In the genomic region with DNA sequence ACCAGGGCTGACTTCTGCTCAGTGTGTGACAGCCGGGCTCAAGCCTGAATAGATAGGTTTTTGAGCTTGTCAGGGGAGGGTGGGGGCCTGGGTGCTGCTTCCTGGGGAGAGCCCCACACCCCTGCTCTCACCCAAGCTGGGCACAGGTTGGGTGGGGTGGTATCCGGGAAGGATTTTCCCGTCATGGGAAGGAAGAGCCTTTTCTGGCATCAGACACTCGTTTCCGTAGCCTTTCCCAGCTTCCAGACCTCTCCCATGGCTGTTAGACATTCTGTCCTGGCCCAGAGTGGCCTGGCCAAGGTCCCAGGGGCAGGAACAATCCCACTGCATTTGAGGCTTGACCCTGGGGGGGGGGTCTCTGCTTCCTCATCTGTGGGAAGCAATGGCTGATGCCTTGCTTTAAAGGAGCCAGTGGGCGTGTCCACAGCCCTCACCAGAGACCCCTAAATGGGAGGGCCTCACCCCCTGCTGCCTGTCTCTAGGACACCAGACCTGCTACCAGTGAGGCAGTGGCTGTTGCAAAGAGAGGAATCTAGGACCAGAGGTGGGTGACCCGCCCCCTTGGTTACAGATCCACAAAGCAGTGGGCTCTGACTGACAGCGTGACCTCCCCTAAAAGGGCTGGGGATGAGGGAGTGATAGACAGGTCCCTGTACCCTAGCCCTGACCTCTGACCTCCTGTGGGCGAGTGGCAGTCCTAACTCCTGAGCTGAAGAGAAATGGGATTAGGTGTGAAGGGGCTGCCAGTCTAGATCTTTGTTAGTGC, we compare ENCODE assay signal across 10 mouse cellular contexts. TPM values are rescaled to one million over a fixed set of nuclear protein-coding genes. Genes with fewer than 3 reads are reported as not detected.
DNase-seq lines count a peak whose midpoint lies in the region; ATAC-seq and TF ChIP-seq lines count a peak whose summit lies in the region.
"Had no signal": no experiment of that assay in that cellular context is flagged by ENCODE, and none has a peak within 500 bp of the region (broad histone marks: within the 10 kb centered on the region; RNA-seq: fewer than 3 reads in every experiment).

No protein-coding gene starts in this region.

- no peak for TF ChIP-seq CTCF in lung, adult 2 months (IDR thresholded peaks at IDR 0.05; ENCODE audit: insufficient read depth, low read length)
- no peak for TF ChIP-seq CTCF in heart, postnatal 0 days (IDR thresholded peaks at IDR 0.05; ENCODE audit: low read depth)

- H3K4me1 ChIP-seq in lung, adult 2 months (ENCODE audit: control insufficient read depth, insufficient read depth, low read length), result peaks cover 45% of the 10 kb centered on the region
- peaks cover 29% of the 10 kb centered on the region for H3K4me1 ChIP-seq in heart, postnatal 0 days (ENCODE audit: control insufficient read depth, insufficient read depth)
- H3K4me1 ChIP-seq in limb, embryonic 10.5 days, result peaks cover 87% of the 10 kb centered on the region
- peaks cover 78% of the 10 kb centered on the region for H3K4me1 ChIP-seq in stomach, embryonic 14.5 days (ENCODE audit: control insufficient read depth, insufficient read depth, low read length)

- H3K9me3 ChIP-seq in heart, postnatal 0 days (replicated peaks; ENCODE audit: control insufficient read depth, low read length), result no peaks in the 10 kb centered on the region
- H3K9me3 ChIP-seq in limb, embryonic 10.5 days (replicated peaks), result no peaks in the 10 kb centered on the region
- no peaks in the 10 kb centered on the region for H3K9me3 ChIP-seq in stomach, embryonic 14.5 days (ENCODE audit: control insufficient read depth, low read depth, low read length)

- 0 out of 2 replicates have a peak, but pooled peaks have one; percentile 24 for TF ChIP-seq EP300 in heart, postnatal 0 days (IDR thresholded peaks at IDR 0.05; ENCODE audit: low read depth)

- H3K4me2 ChIP-seq in heart, postnatal 0 days (ENCODE audit: low read depth, low read length), result no peak overlapping the region
- no peak overlapping the region; the same call in 1 of the 2 replicates for H3K4me2 ChIP-seq in stomach, embryonic 14.5 days (replicated peaks; ENCODE audit: low read depth, low read length)

- H3K36me3 ChIP-seq in heart, postnatal 0 days (replicated peaks; ENCODE audit: control insufficient read depth, insufficient read depth, low read length), result no peaks in the 10 kb centered on the region
- H3K36me3 ChIP-seq in limb, embryonic 10.5 days, result peaks cover 96% of the 10 kb centered on the region
- H3K36me3 ChIP-seq in stomach, embryonic 14.5 days (ENCODE audit: control insufficient read depth, insufficient read depth, low read length), result peaks cover 8% of the 10 kb centered on the region

- no peak overlapping the region for H3K4me3 ChIP-seq in lung, adult 2 months (replicated peaks; ENCODE audit: extremely low read depth, low read depth, low read length)
- H3K4me3 ChIP-seq in heart, postnatal 0 days (ENCODE audit: low read depth, low read length), result no peak overlapping the region
- 0 out of 2 replicates have a peak overlapping the region, but pooled peaks have one; percentile 38 for H3K4me3 ChIP-seq in limb, embryonic 10.5 days
- no peak overlapping the region for H3K4me3 ChIP-seq in stomach, embryonic 14.5 days (ENCODE audit: low read depth, low read length)

- no peak for TF ChIP-seq POLR2A in lung, adult 2 months (IDR thresholded peaks at IDR 0.05; ENCODE audit: borderline replicate concordance, extremely low read depth, low read depth, low read length)

- WGBS in lung, adult 2 months, result 53% methylated on average over 9 of the region's 9 CpGs
- WGBS in heart, postnatal 0 days, result 55% methylated on average over 9 of the region's 9 CpGs
- 39% methylated on average over 9 of the region's 9 CpGs for WGBS in limb, embryonic 10.5 days
- WGBS in stomach, embryonic 14.5 days, result 53% methylated on average over 9 of the region's 9 CpGs

- peak overlapping the region; percentile 47 for H3K27ac ChIP-seq in heart, postnatal 0 days (ENCODE audit: low read depth)
- H3K27ac ChIP-seq in limb, embryonic 10.5 days, result peak overlapping the region; percentile 76
- peak overlapping the region; percentile 52; the same call in 1 of the 2 replicates for H3K27ac ChIP-seq in stomach, embryonic 14.5 days (ENCODE audit: low read length)
- H3K27ac ChIP-seq: macrophage had no signal

- H3K9ac ChIP-seq in heart, postnatal 0 days (replicated peaks; ENCODE audit: low read depth, low read length), result no peak overlapping the region
- no peak overlapping the region for H3K9ac ChIP-seq in stomach, embryonic 14.5 days (replicated peaks; ENCODE audit: low read depth, low read length)

- peak; percentile 74 to 82 for DNase-seq in lung, adult 18-20 months
- DNase-seq in lung, adult 2 months, result no peak
- no peak for DNase-seq in heart, postnatal 0 days (ENCODE audit: low spot score)
- no peak for DNase-seq in limb, embryonic 10.5 days (ENCODE audit: low spot score)
- DNase-seq in right cerebral cortex, adult 2 months (ENCODE audit: low spot score in 2 of 2), result no peak
- no peak for DNase-seq in c-Kit-positive CD71-positive TER-119-positive erythroid progenitor cells, embryonic 14.5 days (ENCODE audit: low spot score)

- H3K27me3 ChIP-seq in heart, postnatal 0 days (ENCODE audit: control insufficient read depth, insufficient read depth, low read length), result no peaks in the 10 kb centered on the region
- no peaks in the 10 kb centered on the region for H3K27me3 ChIP-seq in limb, embryonic 10.5 days (ENCODE audit: low read depth, poor library complexity, severe bottlenecking)
- no peaks in the 10 kb centered on the region for H3K27me3 ChIP-seq in stomach, embryonic 14.5 days (ENCODE audit: control insufficient read depth, insufficient read depth, low read length)

- ATAC-seq in heart, postnatal 0 days (ENCODE audit: insufficient read depth, low read depth), result no peak
- ATAC-seq in stomach, embryonic 14.5 days (ENCODE audit: insufficient number of reproducible peaks, insufficient read depth, low FRiP score, low read depth), result no peak
- no peak for ATAC-seq in monocyte, adult 5-6 weeks (replicated peaks; ENCODE audit: insufficient number of reproducible peaks, low FRiP score, low TSS enrichment, poor library complexity, severe bottlenecking)

RNA-seq across cellular contexts. Expression of a gene that starts 13.2 kb away (rescaled TPM):
- polyA plus RNA-seq in lung, adult 2 months (2012; rRNA removed), result 318 and 413 TPM in 2 replicates
- 38.4 and 59.5 TPM in 2 replicates for total RNA-seq in heart, postnatal 0 days (2014; rRNA removed; ENCODE audit: low replicate concordance)
- 2.6 and 2.7 TPM in 2 replicates for polyA plus RNA-seq in heart, postnatal 0 days (2015; fragmentation: Nextera tagmentation; extraction: Ambion mirVana)
- polyA plus RNA-seq in limb, embryonic 10.5 days (2016; fragmentation: Nextera tagmentation; extraction: Ambion mirVana), result 31.7 and 33.6 TPM in 2 replicates
- polyA plus RNA-seq in stomach, embryonic 14.5 days (2014; fragmentation: Nextera tagmentation; extraction: Ambion mirVana), result 30.2 and 33.2 TPM in 2 replicates
- not detected in 3 replicates for total RNA-seq in monocyte, adult 5-6 weeks (2017)
- polyA plus RNA-seq: macrophage had no signal

RNA-seq across cellular contexts. Expression of a gene that starts 17.5 kb away (rescaled TPM):
- polyA plus RNA-seq in lung, adult 2 months (2012; rRNA removed), result 0.09 and 0.20 TPM in 2 replicates
- not detected in 2 replicates for total RNA-seq in heart, postnatal 0 days (2014; rRNA removed; ENCODE audit: low replicate concordance)
- polyA plus RNA-seq in heart, postnatal 0 days (2015; fragmentation: Nextera tagmentation; extraction: Ambion mirVana), result 0.25 and 0.33 TPM in 2 replicates
- polyA plus RNA-seq in limb, embryonic 10.5 days (2016; fragmentation: Nextera tagmentation; extraction: Ambion mirVana), result 2.6 and 3.3 TPM in 2 replicates
- 1.8 and 2.4 TPM in 2 replicates for polyA plus RNA-seq in stomach, embryonic 14.5 days (2014; fragmentation: Nextera tagmentation; extraction: Ambion mirVana)
- 1.8 TPM in 1 of 3 replicates, not detected in the others for total RNA-seq in monocyte, adult 5-6 weeks (2017)
- total RNA-seq: heart, postnatal 14 days had no signal
- polyA plus RNA-seq: macrophage had no signal

RNA-seq across cellular contexts. Expression of a gene that starts 27.7 kb away (rescaled TPM):
- 1.8 and 16.1 TPM in 2 replicates for polyA plus RNA-seq in lung, adult 2 months (2012; rRNA removed)
- 8.9 and 16.9 TPM in 2 replicates for total RNA-seq in heart, postnatal 0 days (2014; rRNA removed; ENCODE audit: low replicate concordance)
- 2.7 and 4.0 TPM in 2 replicates for polyA plus RNA-seq in heart, postnatal 0 days (2015; fragmentation: Nextera tagmentation; extraction: Ambion mirVana)
- 3.9 and 4.3 TPM in 2 replicates for polyA plus RNA-seq in limb, embryonic 10.5 days (2016; fragmentation: Nextera tagmentation; extraction: Ambion mirVana)
- polyA plus RNA-seq in stomach, embryonic 14.5 days (2014; fragmentation: Nextera tagmentation; extraction: Ambion mirVana), result 3.7 and 7.1 TPM in 2 replicates
- total RNA-seq in monocyte, adult 5-6 weeks (2017), result not detected in 3 replicates
- polyA plus RNA-seq: macrophage had no signal

Comparison
In these comparisons a context has a peak if more than half of its experiments do, and no peak if none do; other contexts are left out.
1. DNase-seq: peak in lung, adult 18-20 months (2 of 2); none in lung, adult 2 months (single experiment), heart, postnatal 0 days (single experiment), limb, embryonic 10.5 days (single experiment), right cerebral cortex, adult 2 months (0 of 2) and c-Kit-positive CD71-positive TER-119-positive erythroid progenitor cells, embryonic 14.5 days (single experiment).
2. Peak in every context shown above with its lines, with median percentiles within 50 percentile points of each other: H3K27ac ChIP-seq.